Mouse (Mus musculus): ENCODE measurements around the gene Cdpf1. TPM values are rescaled to one million over a fixed set of nuclear protein-coding genes. Genes with fewer than 3 reads are reported as not detected.
"Not testable (repeated sequence)": the region's sequence is repeated elsewhere in the genome, so short reads cannot be mapped to it uniquely, and the experiment has no call there.

Cdpf1 gene
- polyA plus RNA-seq, 1 experiment from 2014 or later: 19.0 TPM

- peaks cover 7% of the 10 kb centered on the region for H3K4me1 ChIP-seq
- WGBS: 88% methylated on average over 4 of the region's 4 CpGs
- H3K27ac ChIP-seq: no peak overlapping the region
Measured at GRCm38 (mm10) chr15:85806886-85807285, 4.6 kb downstream of the Cdpf1 start.

GRCm38 (mm10) chr15:85802931-85803330 is 8.6 kb downstream of the Cdpf1 start:
- Histone ChIP-seq H3K27me3 (replicated peaks) (no peaks in the 10 kb centered on the region), H3K27ac (no peak overlapping the region), H3K9ac (no peak overlapping the region), H3K4me2 (replicated peaks) (no peak overlapping the region), H3K36me3 (no peaks in the 10 kb centered on the region), H3K4me3 (no peak overlapping the region), H3K9me3 (no peaks in the 10 kb centered on the region), H3K4me1 (no peaks in the 10 kb centered on the region)
- WGBS: 79% methylated on average over 2 of the region's 2 CpGs
- no peak for ATAC-seq (ENCODE audit: low FRiP score, low read depth)

More at GRCm38 (mm10) chr15:85806886-85807285, 4.6 kb downstream of the Cdpf1 start:
- no peaks in the 10 kb centered on the region for H3K9me3 ChIP-seq
- H3K4me2 ChIP-seq (replicated peaks): no peak overlapping the region
- no peak overlapping the region for H3K4me3 ChIP-seq
- H3K36me3 ChIP-seq: no peaks in the 10 kb centered on the region
- H3K27me3 ChIP-seq (replicated peaks): no peaks in the 10 kb centered on the region
- ATAC-seq (ENCODE audit: low FRiP score, low read depth): no peak
- no peak overlapping the region for H3K9ac ChIP-seq

- Histone ChIP-seq H3K27ac (no peak overlapping the region), H3K4me1 (no peaks in the 10 kb centered on the region), H3K36me3 (no peaks in the 10 kb centered on the region), H3K4me3 (no peak overlapping the region), H3K4me2 (replicated peaks) (no peak overlapping the region), H3K27me3 (replicated peaks) (no peaks in the 10 kb centered on the region), H3K9me3 (no peaks in the 10 kb centered on the region), H3K9ac (no peak overlapping the region)
- 91% methylated on average over 8 of the region's 8 CpGs for WGBS
- no peak for ATAC-seq (ENCODE audit: low FRiP score, low read depth)
Measured at GRCm38 (mm10) chr15:85798676-85799075, 12.8 kb downstream of the Cdpf1 start.

GRCm38 (mm10) chr15:85795516-85795915 is 16.0 kb downstream of the Cdpf1 start:
- Histone ChIP-seq H3K27me3 (replicated peaks) (no peaks in the 10 kb centered on the region), H3K27ac (no peak overlapping the region), H3K9ac (no peak overlapping the region), H3K4me1 (no peaks in the 10 kb centered on the region), H3K36me3 (no peaks in the 10 kb centered on the region), H3K4me3 (no peak overlapping the region), H3K9me3 (no peaks in the 10 kb centered on the region), H3K4me2 (replicated peaks) (no peak overlapping the region)
- no peak for ATAC-seq (ENCODE audit: low FRiP score, low read depth)
- 87% methylated on average over 6 of the region's 6 CpGs for WGBS

- Histone ChIP-seq H3K4me3 (no peak overlapping the region), H3K4me1 (no peaks in the 10 kb centered on the region), H3K4me2 (replicated peaks) (no peak overlapping the region), H3K9me3 (no peaks in the 10 kb centered on the region), H3K36me3 (no peaks in the 10 kb centered on the region), H3K27me3 (replicated peaks) (no peaks in the 10 kb centered on the region), H3K9ac (no peak overlapping the region), H3K27ac (no peak overlapping the region)
- ATAC-seq (ENCODE audit: low FRiP score, low read depth): no peak
- 82% methylated on average over 1 of the region's 1 CpGs for WGBS
Measured at GRCm38 (mm10) chr15:85792819-85793218, 18.7 kb downstream of the Cdpf1 start.

GRCm38 (mm10) chr15:85791449-85791848 is 20.0 kb downstream of the Cdpf1 start:
- Histone ChIP-seq H3K9ac (no peak overlapping the region), H3K4me3 (no peak overlapping the region), H3K4me1 (no peaks in the 10 kb centered on the region), H3K4me2 (replicated peaks) (no peak overlapping the region), H3K27me3 (replicated peaks) (no peaks in the 10 kb centered on the region), H3K36me3 (no peaks in the 10 kb centered on the region), H3K9me3 (no peaks in the 10 kb centered on the region), H3K27ac (no peak overlapping the region)
- 84% methylated on average over 4 of the region's 4 CpGs for WGBS
- ATAC-seq (ENCODE audit: low FRiP score, low read depth): no peak

- Histone ChIP-seq H3K9ac (no peak overlapping the region), H3K27me3 (replicated peaks) (no peaks in the 10 kb centered on the region), H3K36me3 (no peaks in the 10 kb centered on the region), H3K4me2 (replicated peaks) (no peak overlapping the region), H3K4me3 (no peak overlapping the region), H3K4me1 (no peaks in the 10 kb centered on the region), H3K27ac (no peak overlapping the region), H3K9me3 (no peaks in the 10 kb centered on the region)
- ATAC-seq (ENCODE audit: low FRiP score, low read depth): no peak
- WGBS: 80% methylated on average over 16 of the region's 16 CpGs
Measured at GRCm38 (mm10) chr15:85788633-85789032, 22.9 kb downstream of the Cdpf1 start.

GRCm38 (mm10) chr15:85788051-85788450 is 23.4 kb downstream of the Cdpf1 start:
- H3K9ac ChIP-seq: no peak overlapping the region
- ATAC-seq (ENCODE audit: low FRiP score, low read depth): no peak
- no peaks in the 10 kb centered on the region for H3K9me3 ChIP-seq
- no peak overlapping the region for H3K27ac ChIP-seq
- no peak overlapping the region for H3K4me2 ChIP-seq (replicated peaks)
- no peaks in the 10 kb centered on the region for H3K36me3 ChIP-seq
- no peaks in the 10 kb centered on the region for H3K27me3 ChIP-seq (replicated peaks)
- WGBS: 88% methylated on average over 4 of the region's 4 CpGs
- H3K4me3 ChIP-seq: no peak overlapping the region
- H3K4me1 ChIP-seq: no peaks in the 10 kb centered on the region

- Histone ChIP-seq H3K4me2 (replicated peaks) (no peak overlapping the region), H3K27ac (no peak overlapping the region), H3K9ac (no peak overlapping the region), H3K27me3 (replicated peaks) (no peaks in the 10 kb centered on the region), H3K4me1 (no peaks in the 10 kb centered on the region), H3K9me3 (no peaks in the 10 kb centered on the region), H3K36me3 (no peaks in the 10 kb centered on the region), H3K4me3 (no peak overlapping the region)
- 91% methylated on average over 6 of the region's 6 CpGs for WGBS
- ATAC-seq (ENCODE audit: low FRiP score, low read depth): no peak
Measured at GRCm38 (mm10) chr15:85787482-85787881, 24.0 kb downstream of the Cdpf1 start.

GRCm38 (mm10) chr15:85786711-85787110 is 24.8 kb downstream of the Cdpf1 start:
- Histone ChIP-seq H3K9ac (no peak overlapping the region), H3K4me2 (replicated peaks) (no peak overlapping the region), H3K4me3 (no peak overlapping the region), H3K27me3 (replicated peaks) (no peaks in the 10 kb centered on the region), H3K27ac (no peak overlapping the region), H3K36me3 (no peaks in the 10 kb centered on the region), H3K4me1 (no peaks in the 10 kb centered on the region), H3K9me3 (no peaks in the 10 kb centered on the region)
- ATAC-seq (ENCODE audit: low FRiP score, low read depth): no peak
- 85% methylated on average over 5 of the region's 5 CpGs for WGBS

- Histone ChIP-seq H3K27ac (no peak overlapping the region), H3K27me3 (replicated peaks) (no peaks in the 10 kb centered on the region), H3K36me3 (no peaks in the 10 kb centered on the region), H3K4me1 (no peaks in the 10 kb centered on the region), H3K4me2 (replicated peaks) (no peak overlapping the region), H3K9me3 (no peaks in the 10 kb centered on the region), H3K4me3 (no peak overlapping the region), H3K9ac (no peak overlapping the region)
- WGBS: 88% methylated on average over 3 of the region's 3 CpGs
- no peak for ATAC-seq (ENCODE audit: low FRiP score, low read depth)
Measured at GRCm38 (mm10) chr15:85784341-85784740, 27.2 kb downstream of the Cdpf1 start.

- H3K9ac ChIP-seq: no peak overlapping the region
- 91% methylated on average over 4 of the region's 4 CpGs for WGBS
Measured at GRCm38 (mm10) chr15:85783146-85783545, 28.4 kb downstream of the Cdpf1 start.

GRCm38 (mm10) chr15:85778891-85779290 is 32.6 kb downstream of the Cdpf1 start:
- H3K36me3 ChIP-seq; H3K27ac ChIP-seq; H3K4me3 ChIP-seq; ATAC-seq (ENCODE audit: low FRiP score, low read depth); H3K9me3 ChIP-seq; H3K4me1 ChIP-seq; H3K4me2 ChIP-seq (replicated peaks); H3K27me3 ChIP-seq (replicated peaks); H3K9ac ChIP-seq: not testable (repeated sequence)
- WGBS: 93% methylated on average over 6 of the region's 6 CpGs

More at GRCm38 (mm10) chr15:85783146-85783545, 28.4 kb downstream of the Cdpf1 start:
- H3K36me3 ChIP-seq: no peaks in the 10 kb centered on the region
- no peaks in the 10 kb centered on the region for H3K27me3 ChIP-seq (replicated peaks)
- no peaks in the 10 kb centered on the region for H3K4me1 ChIP-seq
- H3K27ac ChIP-seq: no peak overlapping the region
- ATAC-seq (ENCODE audit: low FRiP score, low read depth): no peak
- no peak overlapping the region for H3K4me2 ChIP-seq (replicated peaks)
- H3K9me3 ChIP-seq: no peaks in the 10 kb centered on the region
- no peak overlapping the region for H3K4me3 ChIP-seq
